Mouse (Mus musculus): Measurements from ENCODE around the gene Mycbpap.

Mycbpap gene

DNA sequence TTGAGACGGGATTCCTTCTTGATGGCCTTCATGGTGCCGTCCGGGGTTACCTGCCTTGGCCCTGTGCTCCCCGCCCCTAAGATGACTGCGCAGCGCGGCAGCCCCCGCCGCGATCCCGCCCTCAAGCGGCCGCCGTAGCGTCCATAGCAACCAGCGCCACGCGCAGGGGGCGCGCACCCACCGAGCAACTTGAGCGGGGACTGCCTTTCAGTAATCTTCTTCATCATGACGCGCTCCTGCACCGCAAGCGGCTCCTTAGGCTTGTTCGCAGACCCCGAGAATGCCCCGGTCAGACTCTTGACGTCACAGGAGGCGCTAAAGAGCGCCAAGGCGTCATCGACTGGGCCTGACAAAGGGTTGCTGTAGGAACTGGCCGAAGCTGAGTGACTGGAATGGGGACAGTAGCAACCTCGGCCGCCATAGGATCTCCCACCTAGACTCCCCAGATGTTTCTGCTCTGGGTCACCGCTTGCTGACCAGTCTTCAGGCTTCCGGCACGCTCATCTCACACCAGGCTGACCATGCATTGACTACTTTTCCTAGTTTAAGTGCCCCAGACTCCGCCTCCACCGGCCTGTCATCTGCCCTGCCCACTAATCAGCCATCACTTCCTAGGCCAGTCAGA is at the start of gene Mycbpap:
Gene Mycbpap (minus strand): TSS at position 524 of the 625 bp plus-strand sequence.
- DNase-seq (ENCODE audit: low read depth, low spot score) = no peak

GRCm38 (mm10) chr11:94570612-94571011 is 49.1 kb upstream of the Mycbpap start:
- no peak for DNase-seq (ENCODE audit: low read depth, low spot score)

GRCm38 (mm10) chr11:94567326-94567725 is 45.8 kb upstream of the Mycbpap start:
- DNase-seq (ENCODE audit: low read depth, low spot score) = no peak

DNA sequence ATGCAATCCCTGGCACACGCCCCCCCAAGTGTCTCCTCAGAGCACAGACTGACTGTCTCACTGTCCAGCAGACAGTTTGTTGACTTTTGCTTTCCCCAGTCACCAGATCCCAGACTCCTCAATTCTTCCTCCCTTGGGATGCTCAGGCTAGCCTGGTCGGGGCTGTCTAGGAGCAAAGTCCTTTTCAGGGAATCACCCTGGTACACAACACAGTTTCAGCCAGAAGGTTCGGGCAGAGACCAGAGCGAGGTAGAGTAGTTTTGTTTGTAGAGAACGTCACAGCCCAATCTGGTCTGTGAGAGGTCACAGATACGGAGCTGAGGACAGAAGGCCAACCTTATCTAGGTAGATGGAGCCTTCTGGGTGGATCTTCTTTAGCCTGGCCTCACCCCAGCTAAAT is 45.0 kb upstream of the Mycbpap start:
- no peak for DNase-seq (ENCODE audit: low read depth, low spot score)

- no peak for DNase-seq (ENCODE audit: low read depth, low spot score)
Observed at GRCm38 (mm10) chr11:94565151-94565479, 43.6 kb upstream of the Mycbpap start.

DNA sequence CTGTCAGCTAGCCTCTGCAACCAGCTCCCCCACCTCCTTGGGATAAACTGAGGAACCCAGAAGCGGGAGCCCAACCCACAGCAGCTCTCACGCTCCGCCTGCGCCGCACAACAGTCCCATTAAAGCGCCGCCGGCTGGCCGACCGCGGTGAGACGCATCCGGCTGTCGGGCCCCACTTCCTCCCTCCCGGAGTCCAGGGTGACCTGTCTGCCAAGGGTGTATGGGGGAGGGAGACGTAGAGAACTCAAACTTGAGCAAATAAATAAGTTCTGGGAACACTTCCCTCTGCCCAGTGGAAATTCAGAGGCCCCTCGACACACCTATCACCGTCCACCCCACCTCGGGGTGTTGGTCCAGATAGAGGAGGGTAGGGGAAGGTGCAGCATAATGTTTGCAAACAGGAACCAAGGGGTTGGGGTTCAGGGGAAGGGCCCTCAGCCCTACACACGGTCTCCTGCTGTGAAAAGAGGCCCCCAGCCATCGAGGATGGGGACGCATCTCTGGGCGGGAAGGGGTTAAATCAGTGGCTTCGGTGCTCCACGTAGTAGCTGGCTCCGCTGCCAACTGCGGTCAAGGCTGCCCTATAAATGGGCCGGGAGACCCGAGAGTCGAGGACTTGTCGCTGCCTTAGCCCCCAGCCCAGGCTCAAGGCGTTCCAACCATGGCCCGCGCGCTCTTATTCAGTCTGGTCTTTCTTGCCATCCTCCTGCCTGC is 43.1 kb upstream of the Mycbpap start, which contains the start of gene Chad:
Gene Chad (plus strand): TSS at position 611 of the 714 bp plus-strand sequence.
- DNase-seq (ENCODE audit: low read depth, low spot score) = no peak

GRCm38 (mm10) chr11:94563821-94564220 is 42.3 kb upstream of the Mycbpap start:
- DNase-seq (ENCODE audit: low read depth, low spot score) = no peak

DNA sequence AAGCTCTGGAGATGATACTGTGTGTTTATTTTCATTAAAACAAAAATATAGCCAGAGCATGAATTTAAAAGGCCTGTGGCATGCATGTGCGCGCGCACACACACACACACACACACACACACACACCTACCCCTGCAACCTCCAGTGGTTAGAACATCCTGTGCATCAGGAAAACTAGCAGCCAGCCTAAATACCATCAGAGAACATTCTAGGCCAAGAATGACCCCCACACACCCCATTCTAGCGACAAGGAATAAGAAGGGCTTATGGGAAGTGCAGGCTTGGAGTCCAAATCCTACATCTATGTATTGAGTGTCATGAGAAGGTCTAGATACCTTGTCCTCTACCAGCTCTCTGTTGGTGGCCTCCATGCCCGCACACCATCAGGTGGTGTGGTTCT is 41.8 kb upstream of the Mycbpap start:
- DNase-seq (ENCODE audit: low read depth, low spot score) = no peak

DNA sequence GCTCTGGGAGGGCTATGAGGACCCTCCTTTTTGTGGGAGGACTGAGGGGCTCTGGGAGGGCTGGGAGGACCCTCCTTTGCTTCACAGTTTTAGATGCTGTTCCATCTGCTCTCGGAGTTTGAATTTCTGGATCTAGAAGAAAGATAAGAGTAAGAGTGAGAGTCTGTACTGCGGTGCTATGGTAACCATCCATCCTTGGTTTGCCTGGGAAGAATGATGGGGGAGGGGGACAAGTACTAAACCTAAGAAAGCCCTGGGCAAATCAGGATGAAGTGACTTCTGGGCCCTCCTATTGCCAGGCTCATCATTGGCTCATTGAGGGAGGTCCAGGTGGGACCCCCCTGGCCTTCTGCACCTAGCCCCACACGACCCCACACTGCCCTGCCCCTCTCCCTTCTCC is 36.7 kb upstream of the Mycbpap start:
- DNase-seq (ENCODE audit: low read depth, low spot score) = no peak

- no peak for DNase-seq (ENCODE audit: low read depth, low spot score)
Observed at GRCm38 (mm10) chr11:94550442-94550744, 28.9 kb upstream of the Mycbpap start.

DNA sequence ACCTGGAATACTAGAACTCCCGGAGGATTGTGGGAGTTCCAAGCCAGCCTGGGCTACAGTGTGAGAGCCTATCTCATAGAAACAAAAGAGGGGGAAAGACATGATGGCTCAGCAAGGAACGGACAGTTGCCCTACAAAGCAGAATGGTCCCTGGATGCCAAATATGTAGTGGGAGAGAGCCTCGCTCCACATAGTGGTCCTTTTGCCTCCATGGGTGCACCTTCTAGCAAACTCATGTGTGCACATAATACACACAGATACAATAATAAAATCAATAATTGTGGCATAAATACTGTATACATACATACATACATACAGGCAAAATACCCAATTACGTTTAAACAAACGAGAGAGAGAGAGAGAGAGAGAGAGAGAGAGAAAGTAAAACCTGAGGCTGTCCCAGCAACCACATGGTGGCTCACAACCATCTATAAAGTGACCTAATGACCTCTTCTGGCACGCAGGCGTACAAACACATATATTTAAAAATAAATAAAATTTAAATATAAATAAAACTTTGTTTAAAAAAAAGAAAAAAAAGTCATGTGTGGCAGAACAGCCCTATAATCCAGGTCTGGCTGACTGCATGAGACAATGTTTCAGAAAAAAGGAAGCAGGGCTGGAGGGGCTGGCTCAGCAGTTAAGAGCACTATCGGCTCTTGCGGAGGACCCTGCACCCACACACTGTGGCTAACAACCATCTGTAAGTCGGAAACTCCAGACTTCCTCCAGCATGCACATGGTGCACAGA is 28.3 kb upstream of the Mycbpap start:
- DNase-seq (ENCODE audit: low read depth, low spot score) = peak; percentile 31

DNA sequence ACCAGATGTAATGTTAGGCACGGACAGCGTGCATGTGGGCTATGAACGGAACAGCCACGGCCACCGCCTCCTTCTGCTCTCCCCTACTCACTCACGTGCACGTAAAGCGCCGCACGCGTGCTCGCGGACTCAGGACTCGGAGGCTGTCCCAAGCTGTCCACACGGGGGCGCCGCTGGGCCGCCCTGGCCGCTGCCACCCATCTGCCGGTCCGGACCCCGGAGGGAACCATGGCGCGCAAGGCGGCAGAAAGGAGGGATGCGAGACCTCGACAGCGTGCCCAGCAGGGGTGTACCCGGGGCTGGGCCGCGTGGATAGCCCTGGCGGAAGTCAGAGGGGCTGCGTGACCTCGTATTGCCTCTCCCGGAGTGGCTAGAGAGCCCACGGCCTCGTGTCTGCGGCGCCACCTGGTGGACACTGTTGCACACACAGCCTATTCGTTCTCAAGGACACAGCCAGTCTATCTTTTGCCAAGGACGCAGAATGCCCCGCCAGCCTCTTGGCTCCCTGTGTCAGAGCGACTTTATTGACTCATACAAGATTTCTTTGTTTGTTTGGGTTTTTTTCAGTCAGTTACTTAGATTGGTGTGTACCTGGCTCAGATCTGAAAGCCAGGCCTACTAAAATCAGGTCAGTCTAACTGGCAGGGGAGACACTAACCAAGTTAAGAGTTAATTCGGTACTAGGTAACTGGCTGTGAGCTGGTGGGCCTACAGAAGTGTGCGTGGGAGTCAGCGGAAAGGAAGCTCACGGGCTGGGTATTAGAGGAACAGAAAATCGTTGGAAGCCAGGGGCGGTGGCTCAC is 27.5 kb upstream of the Mycbpap start, which contains the start of gene Rsad1:
Gene Rsad1 (minus strand): TSS at position 368 of the 803 bp plus-strand sequence.
- DNase-seq (ENCODE audit: low read depth, low spot score) = peak; percentile 86

- no peak for DNase-seq (ENCODE audit: low read depth, low spot score)
Observed at GRCm38 (mm10) chr11:94548041-94548784, 26.7 kb upstream of the Mycbpap start.

DNA sequence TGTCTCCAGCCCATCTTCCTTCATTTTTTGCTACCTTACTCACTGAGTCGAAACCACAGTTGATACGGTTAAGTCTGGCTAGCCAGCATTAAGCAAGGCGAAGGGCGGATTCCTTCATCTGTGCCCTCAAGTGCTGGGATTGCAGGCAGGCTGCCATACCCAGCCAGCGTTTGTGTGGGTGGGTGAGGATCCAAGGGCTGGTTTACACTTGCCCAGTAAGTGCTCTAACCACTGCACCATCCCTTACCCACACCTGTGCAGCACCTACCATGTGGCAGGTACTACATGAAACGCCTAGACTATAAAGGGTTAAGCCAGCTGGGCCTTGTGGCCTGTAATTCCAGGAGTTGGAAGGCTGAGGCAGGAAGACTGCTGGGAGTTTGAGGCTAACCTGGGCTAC is 25.7 kb upstream of the Mycbpap start:
- DNase-seq (ENCODE audit: low read depth, low spot score) = no peak

- no peak for DNase-seq (ENCODE audit: low read depth, low spot score)
Observed at GRCm38 (mm10) chr11:94546381-94546780, 24.8 kb upstream of the Mycbpap start.

DNA sequence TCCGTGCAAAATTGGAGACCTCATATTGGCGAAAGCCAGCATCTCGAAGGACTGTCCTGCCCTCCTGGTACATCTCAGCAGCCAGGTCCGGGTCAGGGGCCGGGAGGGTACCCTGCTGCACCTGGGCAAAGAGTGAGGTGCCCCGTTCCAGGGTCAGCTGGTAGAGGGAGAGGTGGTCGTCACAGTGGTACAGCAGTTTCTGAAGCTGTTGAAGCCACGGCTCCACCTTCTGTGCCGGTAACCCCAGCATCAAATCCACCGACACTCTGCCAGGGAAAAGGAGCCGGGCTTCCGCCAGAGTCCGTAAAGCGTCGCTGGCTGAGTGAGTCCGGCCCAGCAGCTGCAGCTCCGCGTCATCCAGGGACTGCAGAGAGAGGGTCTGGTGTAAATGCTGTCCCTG is 22.9 kb upstream of the Mycbpap start:
- no peak for DNase-seq (ENCODE audit: low read depth, low spot score)

DNA sequence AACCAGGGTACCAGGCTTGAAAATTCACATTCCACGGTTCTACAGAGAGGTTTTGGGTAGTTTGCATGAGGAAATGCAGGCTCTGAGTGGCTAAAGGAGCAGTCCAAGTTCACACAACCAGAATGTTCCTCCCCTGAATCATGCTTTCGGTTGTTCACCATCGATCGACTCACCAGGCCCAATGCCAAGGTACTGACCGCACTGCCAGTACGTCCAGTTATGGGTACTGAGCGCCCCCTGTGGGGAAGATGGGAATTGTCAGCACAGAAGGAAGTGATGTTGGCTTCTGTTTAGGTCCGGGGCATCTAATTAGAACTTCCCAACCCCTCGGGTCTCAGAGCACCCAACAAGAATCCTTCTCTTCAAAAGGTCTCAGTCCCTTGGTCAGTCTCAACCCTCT is 22.4 kb upstream of the Mycbpap start:
- DNase-seq (ENCODE audit: low read depth, low spot score) = no peak

DNA sequence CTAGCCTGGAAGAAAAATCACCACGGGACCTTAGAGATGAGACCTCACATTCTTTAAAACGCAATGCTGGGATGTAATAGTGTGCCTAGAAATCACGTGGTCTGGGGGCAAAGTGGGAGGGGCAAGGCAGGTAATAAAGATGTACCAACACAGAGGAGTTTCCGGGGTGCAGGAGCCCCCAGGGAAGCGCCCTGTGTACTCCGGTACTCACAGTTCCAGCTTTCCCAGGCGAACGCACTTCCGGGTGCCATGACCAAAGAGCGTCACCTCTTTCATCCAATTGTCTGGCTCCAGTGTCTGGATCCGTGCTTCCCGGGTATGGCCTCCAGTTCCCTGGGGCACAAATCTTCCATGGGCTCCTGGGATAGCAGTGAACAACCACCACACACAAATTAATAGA is 21.8 kb upstream of the Mycbpap start:
- DNase-seq (ENCODE audit: low read depth, low spot score) = no peak

GRCm38 (mm10) chr11:94542400-94542799 is 20.9 kb upstream of the Mycbpap start:
- DNase-seq (ENCODE audit: low read depth, low spot score) = no peak

DNA sequence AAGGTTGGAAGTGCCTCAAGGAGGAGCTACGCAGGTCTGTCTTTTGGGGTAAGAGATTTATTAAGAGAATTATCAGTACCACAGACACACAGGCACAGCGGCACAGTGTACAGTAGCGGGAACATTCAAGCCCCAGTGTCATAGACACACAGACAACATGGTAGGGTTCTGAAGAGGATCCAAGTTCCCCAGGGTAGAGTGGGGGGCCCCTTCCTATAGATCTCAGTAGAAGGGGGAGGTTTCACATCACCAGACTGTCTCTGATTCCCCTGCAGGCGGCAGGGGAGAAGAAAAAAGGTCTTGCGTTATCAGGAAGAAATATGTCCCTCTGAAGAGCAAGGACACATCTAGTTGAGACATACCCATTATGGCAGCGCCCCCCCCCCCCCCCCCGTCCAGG is 18.2 kb upstream of the Mycbpap start:
- no peak for DNase-seq (ENCODE audit: low read depth, low spot score)

DNA sequence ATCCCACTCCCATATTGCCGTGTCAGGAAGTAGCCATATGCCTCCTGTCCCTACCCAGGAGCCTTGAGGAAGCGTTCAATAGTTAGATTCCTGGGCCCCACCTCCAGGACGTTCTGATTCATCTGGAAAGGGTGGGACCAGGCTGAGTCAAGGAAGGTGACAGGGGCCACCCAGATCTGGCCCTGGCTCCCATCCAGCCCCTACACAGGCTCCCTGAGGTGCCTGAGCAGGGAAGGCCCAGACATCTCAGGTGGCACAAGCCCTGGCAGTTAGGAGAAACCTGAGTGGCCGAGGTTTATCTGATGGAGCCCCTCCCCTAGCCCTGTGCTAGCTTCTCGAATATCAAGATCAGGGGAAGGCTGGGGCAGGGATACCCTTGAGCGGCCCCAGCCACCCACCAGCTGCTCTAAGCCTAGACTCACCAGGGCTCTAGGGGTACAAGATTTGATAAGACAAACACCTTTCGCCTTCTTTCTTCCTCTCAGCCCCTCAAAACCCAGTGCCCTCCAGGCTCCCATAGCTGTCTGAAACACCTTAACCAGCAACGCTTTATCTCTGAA is 17.3 kb upstream of the Mycbpap start:
- no peak for DNase-seq (ENCODE audit: low read depth, low spot score)

All from telencephalon, adult 2 months (tissue).